Mouse (Mus musculus): ENCODE measurements around the gene Srebf1.

GRCm38 (mm10) chr11:60168780-60169179 lies 53.6 kb downstream of the Srebf1 start:
- TF ChIP-seq CTCF (IDR thresholded peaks at IDR 0.05; ENCODE audit: low read depth, low read length) (no peak), POLR2A (IDR thresholded peaks at IDR 0.05; ENCODE audit: extremely low read depth, insufficient read depth, low read length) (no peak)

Measured in liver, adult 2 months (tissue).